Mouse (Mus musculus) olfactory bulb, adult 2 months (tissue): ENCODE results near the gene Dctn2. TPM values are rescaled to one million over a fixed set of nuclear protein-coding genes. Genes with fewer than 3 reads are reported as not detected.

Experiments used
- H3K27ac ChIP-seq: fragments of 200-500 bp; 2 replicates; pipeline ENCODE4 v1.5.1; 2012; ENCODE audit warnings: low read depth, low read length; ENCODE audit not compliant: insufficient read depth
- H3K4me1 ChIP-seq: fragments of 200-500 bp; 2 replicates; pipeline ENCODE4 v1.6.1; 2012; ENCODE audit warnings: low read length; ENCODE audit not compliant: control insufficient read depth, insufficient read depth
- H3K4me3 ChIP-seq: fragments of 200-500 bp; 2 replicates; pipeline ENCODE4 v1.5.1; 2012; ENCODE audit warnings: mild to moderate bottlenecking, low read depth, low read length, moderate library complexity; ENCODE audit not compliant: insufficient read depth
- CTCF ChIP-seq: fragments of 200-500 bp; IDR thresholded peaks from 2 replicates; pipeline ENCODE4 v1.5.1; 2012; ENCODE audit warnings: low read depth, mild to moderate bottlenecking, low read length, moderate library complexity; ENCODE audit not compliant: insufficient read depth
- POLR2A ChIP-seq: fragments of 200-500 bp; IDR thresholded peaks from 2 replicates; pipeline ENCODE4 v1.6.1; 2012; ENCODE audit warnings: mild to moderate bottlenecking, low read depth, low read length, moderate library complexity; ENCODE audit not compliant: insufficient read depth
- WGBS: fragments of 180-500 bp; shearing (Covaris S2); methylation state at CpG from one replicate; pipeline ENCODE4 v1.1.7; 2018; 5-methylcytosine and 5-hydroxymethylcytosine counted together
- polyA plus RNA-seq: library from polyadenylated mRNA; stranded (reverse); fragments of >200 nt; gene quantifications from 2 replicates; pipeline ENCODE4 v1.2.4, GENCODE M21; 2012; ENCODE audit warnings: low replicate concordance; ENCODE audit not compliant: missing spikeins, insufficient read depth, insufficient read length

Dctn2 gene
- polyA plus RNA-seq, 1 experiment = not detected

DNA sequence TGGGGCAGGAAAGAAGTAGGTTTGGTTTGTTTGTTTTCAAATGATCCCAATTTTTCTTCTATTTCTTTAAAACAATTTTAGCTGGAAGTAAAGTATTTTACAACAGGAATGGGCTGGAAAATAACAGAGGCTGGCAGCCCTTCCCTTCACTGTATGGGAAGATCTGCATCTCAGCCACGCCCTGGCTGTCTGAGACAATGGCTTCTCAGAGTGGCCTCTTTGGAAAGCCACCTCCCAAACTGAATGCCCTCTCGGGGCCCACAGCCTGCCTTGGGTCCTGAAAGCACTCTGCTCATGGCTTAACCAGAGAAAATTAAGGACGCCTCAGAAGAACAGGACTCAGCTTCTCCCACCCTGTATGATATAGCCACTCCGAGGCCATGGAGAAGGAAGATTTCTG, 3.7 kb downstream of the Dctn2 start:
- Histone ChIP-seq H3K4me1 (peaks cover 9% of the 10 kb centered on the region), H3K4me3 (no peak overlapping the region), H3K27ac (no peak overlapping the region)
- TF ChIP-seq POLR2A (no peak), CTCF (no peak)
- WGBS = 69% methylated on average over 4 of the region's 4 CpGs

GRCm38 (mm10) chr10:127272371-127272770, 6.2 kb downstream of the Dctn2 start:
- no peak overlapping the region for H3K27ac ChIP-seq
- no peak for TF ChIP-seq CTCF
- TF ChIP-seq POLR2A = no peak
- peaks cover 5% of the 10 kb centered on the region for H3K4me1 ChIP-seq
- no peak overlapping the region for H3K4me3 ChIP-seq
- 93% methylated on average over 5 of the region's 5 CpGs for WGBS

- Histone ChIP-seq H3K27ac (no peak overlapping the region), H3K4me3 (no peak overlapping the region), H3K4me1 (no peaks in the 10 kb centered on the region; the same call in 1 of the 2 replicates)
- 90% methylated on average over 11 of the region's 11 CpGs for WGBS
- TF ChIP-seq POLR2A (no peak), CTCF (no peak)
These were observed 8.3 kb downstream of the Dctn2 start for GRCm38 (mm10) chr10:127274261-127275022.

DNA sequence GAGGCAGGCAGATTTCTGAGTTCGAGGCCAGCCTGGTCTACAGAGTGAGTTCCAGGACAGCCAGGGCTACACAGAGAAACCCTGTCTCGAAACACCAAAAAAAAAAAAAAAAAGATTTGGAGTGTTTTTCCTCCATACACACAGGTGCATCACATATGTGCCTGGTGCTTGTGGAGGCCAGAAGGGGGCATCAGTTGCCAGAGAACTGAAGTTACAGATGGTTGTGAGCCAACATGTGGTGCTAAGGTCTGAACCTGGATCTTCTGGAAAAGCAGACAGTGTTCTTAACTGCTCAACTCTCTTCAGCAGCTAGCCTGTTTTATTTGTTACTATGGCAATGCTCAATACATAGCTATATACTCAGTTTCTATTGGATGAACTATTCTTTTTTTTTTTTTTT, 13.6 kb downstream of the Dctn2 start:
- no peak overlapping the region for H3K4me3 ChIP-seq
- peaks cover 8% of the 10 kb centered on the region for H3K4me1 ChIP-seq
- 82% methylated on average over 2 of the region's 2 CpGs for WGBS
- no peak overlapping the region for H3K27ac ChIP-seq
- TF ChIP-seq CTCF (no peak), POLR2A (no peak)

DNA sequence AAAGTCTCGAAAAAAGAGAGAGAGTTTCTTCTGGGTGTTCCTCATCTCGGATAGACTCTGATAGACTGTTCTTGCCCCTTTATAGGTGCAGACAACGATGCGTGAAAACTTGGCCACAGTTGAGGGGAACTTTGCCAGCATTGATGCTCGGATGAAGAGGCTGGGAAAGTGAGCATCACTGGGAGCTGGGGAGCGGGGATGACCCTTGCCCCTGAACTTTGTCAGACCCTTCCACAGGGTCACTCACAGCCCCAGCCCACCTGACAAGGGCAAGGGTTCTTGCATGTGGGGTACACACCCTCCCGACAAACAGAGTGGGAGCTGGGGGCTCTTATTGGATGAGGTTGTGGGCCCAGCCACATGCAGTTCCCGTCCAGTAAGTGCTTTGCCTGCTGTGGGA, 15.1 kb downstream of the Dctn2 start:
- TF ChIP-seq POLR2A (no peak), CTCF (no peak)
- Histone ChIP-seq H3K27ac (no peak overlapping the region), H3K4me3 (no peak overlapping the region), H3K4me1 (peaks cover 24% of the 10 kb centered on the region)
- 58% methylated on average over 8 of the region's 8 CpGs for WGBS

DNA sequence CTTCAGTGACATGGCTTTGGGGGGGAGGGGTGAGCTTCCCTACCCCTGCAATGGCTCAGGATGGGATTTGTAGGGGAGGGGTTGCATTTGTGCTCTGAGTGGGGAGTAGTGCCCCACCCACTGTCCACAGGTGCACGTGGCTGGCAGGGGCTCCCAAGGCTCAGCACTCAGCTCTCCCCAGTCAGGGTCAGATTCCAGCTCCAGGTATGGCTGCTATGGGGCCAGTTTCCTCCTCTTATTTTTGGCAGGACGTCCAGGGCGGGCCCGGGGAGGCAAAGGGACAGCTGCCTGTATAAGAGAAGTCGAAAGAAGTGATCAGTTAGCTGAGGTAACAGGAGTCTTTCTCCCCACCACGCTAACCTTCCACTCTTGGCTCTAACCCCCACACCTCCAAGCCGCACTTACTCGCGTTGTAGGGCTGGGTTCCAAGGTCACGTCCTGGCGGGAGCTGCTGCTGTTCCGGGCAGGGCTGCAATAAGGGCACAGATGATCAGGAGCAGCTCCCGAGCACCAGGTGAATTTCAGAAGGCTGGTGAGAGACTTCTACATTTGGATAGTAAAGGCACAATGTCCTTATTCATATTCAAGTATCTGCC, 16.6 kb downstream of the Dctn2 start:
- Histone ChIP-seq H3K4me3 (no peak overlapping the region), H3K27ac (no peak overlapping the region), H3K4me1 (peaks cover 38% of the 10 kb centered on the region)
- TF ChIP-seq CTCF = no peak
- TF ChIP-seq POLR2A = no peak
- WGBS = 78% methylated on average over 13 of the region's 13 CpGs

DNA sequence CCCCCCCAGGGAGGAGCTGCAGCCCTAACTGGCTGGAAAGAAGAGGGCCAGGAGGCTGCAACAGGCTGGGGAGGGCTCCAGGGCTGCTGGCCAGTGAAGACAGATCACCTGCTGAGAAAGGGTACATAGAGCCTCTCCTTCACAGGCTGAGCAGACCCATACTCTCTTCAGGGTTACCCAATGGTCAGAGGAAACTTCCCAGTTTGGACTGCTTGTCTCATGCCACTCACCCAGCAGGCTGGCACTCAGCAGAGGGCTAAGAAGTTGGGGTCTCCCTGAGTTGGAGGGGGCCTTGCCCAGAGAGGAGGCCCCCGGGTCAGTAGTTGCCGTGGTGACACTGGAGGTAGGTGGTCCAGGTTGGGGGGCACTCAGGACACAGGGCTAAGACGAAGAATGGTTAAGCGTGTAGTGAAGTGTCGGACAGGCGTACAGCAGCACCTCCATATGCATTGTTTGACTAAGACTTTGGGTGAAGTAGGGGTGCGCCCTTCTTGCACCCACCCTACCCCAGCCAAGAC, 18.0 kb downstream of the Dctn2 start:
- no peak overlapping the region for H3K27ac ChIP-seq
- 83% methylated on average over 7 of the region's 7 CpGs for WGBS

DNA sequence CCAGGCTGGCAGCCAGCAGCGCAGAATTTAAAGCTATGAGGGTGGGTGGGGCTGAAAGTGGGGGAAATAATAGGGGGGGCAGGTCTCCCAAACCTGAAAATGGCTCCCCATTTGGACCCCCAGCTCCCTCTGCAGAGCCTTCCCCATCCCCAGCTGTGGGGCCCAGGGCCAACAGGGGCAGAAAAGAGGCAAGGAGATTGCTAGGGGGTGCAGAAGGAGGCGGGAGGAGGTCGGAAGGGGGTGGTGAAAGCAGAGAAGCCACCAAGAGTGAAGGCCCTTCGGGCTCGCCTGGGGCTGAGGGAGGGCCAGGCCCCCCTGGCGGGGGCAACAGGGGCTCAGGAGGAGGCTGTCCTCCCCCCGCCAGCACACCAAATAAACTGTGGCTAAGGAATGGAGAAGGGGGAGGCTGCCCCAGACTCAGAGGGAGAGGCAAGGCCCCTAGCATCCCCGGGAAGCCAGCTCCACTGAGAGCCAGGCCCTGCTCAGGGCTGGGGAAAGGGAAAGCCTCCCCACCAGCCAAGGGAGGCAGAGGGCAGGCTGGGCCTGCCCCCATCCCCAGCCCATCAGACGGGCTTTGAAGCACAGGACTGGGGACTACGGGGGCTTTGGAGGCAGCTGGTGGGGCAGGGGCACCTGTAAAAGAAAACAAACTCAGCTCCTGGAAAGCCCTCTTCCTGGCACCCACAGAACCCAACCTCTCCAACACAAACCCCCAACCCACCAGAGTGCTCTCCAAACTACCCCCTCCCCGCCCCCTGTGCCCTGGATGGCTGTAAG, 18.7 kb downstream of the Dctn2 start:
- TF ChIP-seq CTCF (no peak), POLR2A (no peak)

More for the DNA sequence above, 18.0 kb downstream of the Dctn2 start:
- H3K4me3 ChIP-seq = no peak overlapping the region
- peaks cover 41% of the 10 kb centered on the region for H3K4me1 ChIP-seq
- TF ChIP-seq CTCF (no peak), POLR2A (no peak)

GRCm38 (mm10) chr10:127285644-127286043, 19.5 kb downstream of the Dctn2 start:
- no peak overlapping the region for H3K27ac ChIP-seq
- H3K4me3 ChIP-seq = no peak overlapping the region
- TF ChIP-seq POLR2A (no peak), CTCF (no peak)
- H3K4me1 ChIP-seq = peaks cover 43% of the 10 kb centered on the region
- WGBS = 62% methylated on average over 13 of the region's 13 CpGs

More for the DNA sequence above, 18.7 kb downstream of the Dctn2 start:
- peaks cover 43% of the 10 kb centered on the region for H3K4me1 ChIP-seq
- no peak overlapping the region for H3K4me3 ChIP-seq
- 61% methylated on average over 11 of the region's 11 CpGs for WGBS
- no peak overlapping the region for H3K27ac ChIP-seq
